Mouse (Mus musculus) brain, embryonic 14.5 days (tissue): Measurements from ENCODE around the gene Hmces.

Experiments
- CTCF ChIP-seq: fragments of 200-500 bp; IDR thresholded peaks from 2 replicates; pipeline ENCODE4 v1.5.1; 2012; ENCODE audit warnings: inconsistent platforms, mild to moderate bottlenecking, moderate library complexity, borderline replicate concordance; ENCODE audit not compliant: insufficient read depth, insufficient read length; ENCODE audit errors: extremely low read depth
- POLR2A ChIP-seq: fragments of 200-500 bp; IDR thresholded peaks from 2 replicates; pipeline ENCODE4 v1.6.1; 2012; ENCODE audit warnings: mild to moderate bottlenecking, inconsistent platforms, borderline replicate concordance; ENCODE audit not compliant: poor library complexity, insufficient read depth, insufficient read length, severe bottlenecking; ENCODE audit errors: extremely low read depth

- TF ChIP-seq CTCF, result no peak
- TF ChIP-seq POLR2A, result no peak
These were observed 39.8 kb upstream of the Hmces start for GRCm38 (mm10) chr6:87873963-87874362.
